Mouse (Mus musculus): ENCODE results near the gene Rybp.

Rybp gene

GRCm38 (mm10) chr6:100287334-100288015 lies at the start of gene Rybp:
Gene Rybp (minus strand): TSS chr6:100287485.
- peak; percentile 98 for DNase-seq

GRCm38 (mm10) chr6:100336591-100337148 lies 49.4 kb upstream of the Rybp start:
- DNase-seq, result peak; percentile 19

GRCm38 (mm10) chr6:100335506-100336144 lies 48.3 kb upstream of the Rybp start:
- no peak for DNase-seq

- DNase-seq, result no peak
These were observed 46.5 kb upstream of the Rybp start for GRCm38 (mm10) chr6:100333745-100334144.

GRCm38 (mm10) chr6:100332479-100332878 lies 45.2 kb upstream of the Rybp start:
- DNase-seq, result no peak

GRCm38 (mm10) chr6:100331582-100331981 lies 44.3 kb upstream of the Rybp start:
- no peak for DNase-seq

- no peak for DNase-seq
These were observed 43.8 kb upstream of the Rybp start for GRCm38 (mm10) chr6:100331055-100331454.

GRCm38 (mm10) chr6:100329542-100329941 lies 42.3 kb upstream of the Rybp start:
- no peak for DNase-seq

GRCm38 (mm10) chr6:100327050-100327449 lies 39.8 kb upstream of the Rybp start:
- peak; percentile 71 for DNase-seq

- peak; percentile 22 for DNase-seq
These were observed 36.6 kb upstream of the Rybp start for GRCm38 (mm10) chr6:100323756-100324430.

GRCm38 (mm10) chr6:100322561-100322960 lies 35.3 kb upstream of the Rybp start:
- DNase-seq, result no peak

GRCm38 (mm10) chr6:100322145-100322544 lies 34.9 kb upstream of the Rybp start:
- DNase-seq, result no peak

GRCm38 (mm10) chr6:100314201-100314600 lies 26.9 kb upstream of the Rybp start:
- DNase-seq, result no peak

GRCm38 (mm10) chr6:100311167-100311566 lies 23.9 kb upstream of the Rybp start:
- DNase-seq, result no peak

- no peak for DNase-seq
These were observed 17.5 kb upstream of the Rybp start for GRCm38 (mm10) chr6:100304831-100305230.

GRCm38 (mm10) chr6:100301410-100302108 lies 14.3 kb upstream of the Rybp start:
- DNase-seq, result peak; percentile 60

GRCm38 (mm10) chr6:100300831-100301230 lies 13.5 kb upstream of the Rybp start:
- no peak for DNase-seq

GRCm38 (mm10) chr6:100298945-100299344 lies 11.7 kb upstream of the Rybp start:
- peak; percentile 48 for DNase-seq

GRCm38 (mm10) chr6:100297536-100297935 lies 10.3 kb upstream of the Rybp start:
- no peak for DNase-seq

- DNase-seq, result no peak
These were observed 5.1 kb upstream of the Rybp start for GRCm38 (mm10) chr6:100292411-100292810.

- DNase-seq, result no peak
These were observed 1.8 kb upstream of the Rybp start for GRCm38 (mm10) chr6:100289058-100289457.

GRCm38 (mm10) chr6:100288730-100289035 lies 1.4 kb upstream of the Rybp start:
- DNase-seq, result peak; percentile 52

Measured in kidney, postnatal 10 days (tissue).